Mouse (Mus musculus): ENCODE results near the gene Tpm3-rs7. TPM values are rescaled to one million over a fixed set of nuclear protein-coding genes. Genes with fewer than 3 reads are reported as not detected.
"Not testable (repeated sequence)": the region's sequence is repeated elsewhere in the genome, so short reads cannot be mapped to it uniquely, and the experiment has no call there.

The Tpm3-rs7 gene
- polyA plus RNA-seq (2012; rRNA removed), result 0.34 and 0.38 TPM in 2 replicates

DNA sequence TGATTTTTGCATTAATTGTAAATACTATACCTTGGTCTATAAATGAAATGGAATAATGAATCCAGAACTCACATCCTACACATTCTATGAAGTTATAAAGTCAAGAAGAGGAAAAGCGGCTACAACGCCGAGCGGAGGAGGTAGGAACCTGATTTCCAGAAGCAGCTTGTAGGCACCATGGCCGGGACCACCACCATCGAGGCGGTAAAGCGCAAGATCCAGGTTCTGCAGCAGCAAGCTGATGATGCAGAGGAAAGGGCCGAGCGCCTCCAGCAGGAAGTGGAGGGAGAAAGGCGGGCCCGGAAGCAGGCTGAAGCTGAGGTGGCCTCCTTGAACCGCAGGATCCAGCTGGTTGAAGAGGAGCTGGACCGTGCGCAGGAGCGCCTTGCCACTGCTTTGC, at the start of gene Tpm3-rs7:
Tpm3-rs7 (plus strand) TSS at position 110 of the 400 bp plus-strand sequence.
- H3K4me1 ChIP-seq (ENCODE audit: control insufficient read depth, insufficient read depth, low read length), result not testable (repeated sequence)

GRCm38 (mm10) chr14:113317023-113317422, 2.6 kb downstream of the Tpm3-rs7 start:
- Histone ChIP-seq H3K27ac (ENCODE audit: control insufficient read depth, insufficient read depth, low read depth, low read length) (no peak overlapping the region), H3K27me3 (ENCODE audit: control insufficient read depth, insufficient read depth, low read length) (no peaks in the 10 kb centered on the region), H3K4me3 (ENCODE audit: control insufficient read depth, low read depth, low read length) (no peak overlapping the region), H3K36me3 (ENCODE audit: control insufficient read depth, insufficient read depth, low read length) (no peaks in the 10 kb centered on the region), H3K4me1 (ENCODE audit: control insufficient read depth, insufficient read depth, low read length) (no peaks in the 10 kb centered on the region)
- TF ChIP-seq POLR2A (IDR thresholded peaks at IDR 0.05; ENCODE audit: control insufficient read depth, low read depth, low read length), result no peak
- no peak for TF ChIP-seq CTCF (IDR thresholded peaks at IDR 0.05; ENCODE audit: control insufficient read depth, insufficient read depth, insufficient replicate concordance, low read depth, low read length)

More for the DNA sequence above, at the start of gene Tpm3-rs7:
- peak within 1 kb of the TSS; percentile 42 for H3K4me3 ChIP-seq (ENCODE audit: control insufficient read depth, low read depth, low read length)
- not testable (repeated sequence) for H3K27me3 ChIP-seq (ENCODE audit: control insufficient read depth, insufficient read depth, low read length); H3K27ac ChIP-seq (ENCODE audit: control insufficient read depth, insufficient read depth, low read depth, low read length); H3K36me3 ChIP-seq (ENCODE audit: control insufficient read depth, insufficient read depth, low read length)

GRCm38 (mm10) chr14:113363361-113363760, 49.0 kb downstream of the Tpm3-rs7 start:
- TF ChIP-seq CTCF (IDR thresholded peaks at IDR 0.05; ENCODE audit: control insufficient read depth, insufficient read depth, insufficient replicate concordance, low read depth, low read length) (no peak), POLR2A (IDR thresholded peaks at IDR 0.05; ENCODE audit: control insufficient read depth, low read depth, low read length) (no peak)
- Histone ChIP-seq H3K4me1 (ENCODE audit: control insufficient read depth, insufficient read depth, low read length) (no peaks in the 10 kb centered on the region), H3K27ac (ENCODE audit: control insufficient read depth, insufficient read depth, low read depth, low read length) (no peak overlapping the region), H3K36me3 (ENCODE audit: control insufficient read depth, insufficient read depth, low read length) (no peaks in the 10 kb centered on the region), H3K27me3 (ENCODE audit: control insufficient read depth, insufficient read depth, low read length) (no peaks in the 10 kb centered on the region), H3K4me3 (ENCODE audit: control insufficient read depth, low read depth, low read length) (no peak overlapping the region)
